In genomic region chr2:134911360-134911759, GRCm38 (mm10) we compare ENCODE assay signal across 19 mouse cellular contexts.
DNase-seq lines count a peak whose midpoint lies in the region; ATAC-seq lines count a peak whose summit lies in the region.
"Had no signal": no experiment of that assay in that cellular context is flagged by ENCODE, and none has a peak within 500 bp of the region (broad histone marks: within the 10 kb centered on the region; RNA-seq: fewer than 3 reads in every experiment).

No protein-coding gene starts in this region.

- H3K4me3 ChIP-seq in forebrain, embryonic 12.5 days (replicated peaks): no peak overlapping the region
- H3K4me3 ChIP-seq in forebrain, embryonic 10.5 days: no peak overlapping the region
- no peak overlapping the region for H3K4me3 ChIP-seq in neural tube, embryonic 11.5 days (ENCODE audit: low read depth, low read length)
- H3K4me3 ChIP-seq in neural tube, embryonic 15.5 days (replicated peaks): no peak overlapping the region
- H3K4me3 ChIP-seq in hindbrain, embryonic 16.5 days (ENCODE audit: low read length): no peak overlapping the region
- H3K4me3 ChIP-seq: embryonic facial prominence, embryonic 13.5 days; heart, adult 2 months had no signal

- WGBS in forebrain, embryonic 12.5 days: 81% methylated on average over 6 of the region's 6 CpGs
- 92% methylated on average over 6 of the region's 6 CpGs for WGBS in forebrain, embryonic 10.5 days
- 81% methylated on average over 6 of the region's 6 CpGs for WGBS in neural tube, embryonic 11.5 days
- 63% methylated on average over 6 of the region's 6 CpGs for WGBS in neural tube, embryonic 15.5 days
- 67% methylated on average over 6 of the region's 6 CpGs for WGBS in hindbrain, embryonic 16.5 days

- H3K27ac ChIP-seq in forebrain, embryonic 12.5 days: peak overlapping the region; percentile 26
- H3K27ac ChIP-seq in forebrain, embryonic 10.5 days: no peak overlapping the region
- peak overlapping the region; percentile 53; the same call in 1 of the 2 replicates for H3K27ac ChIP-seq in neural tube, embryonic 11.5 days (ENCODE audit: low read depth, low read length)
- H3K27ac ChIP-seq in neural tube, embryonic 15.5 days (replicated peaks): no peak overlapping the region
- H3K27ac ChIP-seq in hindbrain, embryonic 16.5 days (ENCODE audit: low read depth, low read length): no peak overlapping the region
- H3K27ac ChIP-seq: embryonic facial prominence, embryonic 13.5 days; heart, adult 2 months had no signal

- no peak overlapping the region for H3K4me2 ChIP-seq in forebrain, embryonic 12.5 days
- H3K4me2 ChIP-seq in neural tube, embryonic 11.5 days (ENCODE audit: low read depth): no peak overlapping the region
- H3K4me2 ChIP-seq in neural tube, embryonic 15.5 days: no peak overlapping the region
- H3K4me2 ChIP-seq in hindbrain, embryonic 16.5 days (ENCODE audit: low read length): no peak overlapping the region
- H3K4me2 ChIP-seq: embryonic facial prominence, embryonic 13.5 days; liver, embryonic 11.5 days had no signal

- H3K9ac ChIP-seq in forebrain, embryonic 12.5 days: no peak overlapping the region
- no peak overlapping the region for H3K9ac ChIP-seq in neural tube, embryonic 11.5 days (ENCODE audit: low read length)
- H3K9ac ChIP-seq in neural tube, embryonic 15.5 days (replicated peaks): no peak overlapping the region
- no peak overlapping the region for H3K9ac ChIP-seq in hindbrain, embryonic 16.5 days (ENCODE audit: low read depth, low read length)
- H3K9ac ChIP-seq: embryonic facial prominence, embryonic 13.5 days had no signal

- peak; percentile 10; the same call in 1 of the 2 replicates for ATAC-seq in forebrain, embryonic 12.5 days (ENCODE audit: low FRiP score)
- peak; percentile 9; the same call in 1 of the 2 replicates for ATAC-seq in neural tube, embryonic 11.5 days (ENCODE audit: insufficient read depth, low FRiP score, low TSS enrichment)
- ATAC-seq in neural tube, embryonic 15.5 days (ENCODE audit: low FRiP score): no peak
- peak; percentile 11 for ATAC-seq in hindbrain, embryonic 16.5 days
- ATAC-seq: activated CD4-positive, CD25-positive, alpha-beta regulatory T cell, adult 4 months; intestine, embryonic 16.5 days had no signal

- no peak for DNase-seq in forebrain, embryonic 10.5 days (ENCODE audit: extremely low spot score, low spot score)
- DNase-seq in neural tube, embryonic 11.5 days (ENCODE audit: low spot score): no peak
- DNase-seq in gastrocnemius, postnatal 4 days (ENCODE audit: low spot score in 2 of 2): no peak
- no peak for DNase-seq in layer of hippocampus, adult 11-12 months (ENCODE audit: low spot score)
- DNase-seq: adrenal gland, postnatal 10 days; gastrocnemius, postnatal 14 days; heart, adult 2 months; heart, postnatal 4 days; lung, adult 2 months; lung, postnatal 36 days; thymus, postnatal 36 days had no signal

- no peaks in the 10 kb centered on the region for H3K27me3 ChIP-seq in forebrain, embryonic 12.5 days
- no peaks in the 10 kb centered on the region for H3K27me3 ChIP-seq in forebrain, embryonic 10.5 days (ENCODE audit: poor library complexity, severe bottlenecking)
- H3K27me3 ChIP-seq in neural tube, embryonic 11.5 days (ENCODE audit: control insufficient read depth, insufficient read depth, low read length): no peaks in the 10 kb centered on the region
- no peaks in the 10 kb centered on the region for H3K27me3 ChIP-seq in neural tube, embryonic 15.5 days (replicated peaks)
- H3K27me3 ChIP-seq in hindbrain, embryonic 16.5 days (replicated peaks; ENCODE audit: control insufficient read depth, insufficient read depth, low read length): no peaks in the 10 kb centered on the region
- H3K27me3 ChIP-seq: embryonic facial prominence, embryonic 13.5 days had no signal

- 0 out of 2 replicates have a peak, but pooled peaks cover 7% of the 10 kb centered on the region for H3K4me1 ChIP-seq in forebrain, embryonic 12.5 days
- no peaks in the 10 kb centered on the region; the same call in 1 of the 2 replicates for H3K4me1 ChIP-seq in forebrain, embryonic 10.5 days
- peaks cover 4% of the 10 kb centered on the region; the same call in 1 of the 2 replicates for H3K4me1 ChIP-seq in neural tube, embryonic 11.5 days (ENCODE audit: control insufficient read depth, insufficient read depth, low read length)
- H3K4me1 ChIP-seq in neural tube, embryonic 15.5 days: peaks cover 17% of the 10 kb centered on the region
- H3K4me1 ChIP-seq in hindbrain, embryonic 16.5 days (ENCODE audit: control insufficient read depth, insufficient read depth, low read depth, low read length): peaks cover 10% of the 10 kb centered on the region; the same call in 1 of the 2 replicates

- no peaks in the 10 kb centered on the region for H3K9me3 ChIP-seq in forebrain, embryonic 12.5 days
- H3K9me3 ChIP-seq in forebrain, embryonic 10.5 days: no peaks in the 10 kb centered on the region
- H3K9me3 ChIP-seq in neural tube, embryonic 11.5 days (ENCODE audit: control insufficient read depth, low read length): no peaks in the 10 kb centered on the region
- no peaks in the 10 kb centered on the region for H3K9me3 ChIP-seq in neural tube, embryonic 15.5 days (replicated peaks)
- no peaks in the 10 kb centered on the region for H3K9me3 ChIP-seq in hindbrain, embryonic 16.5 days (ENCODE audit: control insufficient read depth, low read length)
- H3K9me3 ChIP-seq: embryonic facial prominence, embryonic 13.5 days had no signal

- no peaks in the 10 kb centered on the region for H3K36me3 ChIP-seq in forebrain, embryonic 12.5 days (replicated peaks)
- H3K36me3 ChIP-seq in forebrain, embryonic 10.5 days (replicated peaks): no peaks in the 10 kb centered on the region
- H3K36me3 ChIP-seq in neural tube, embryonic 11.5 days (ENCODE audit: control insufficient read depth, insufficient read depth, low read length): no peaks in the 10 kb centered on the region
- H3K36me3 ChIP-seq in neural tube, embryonic 15.5 days: no peaks in the 10 kb centered on the region
- no peaks in the 10 kb centered on the region for H3K36me3 ChIP-seq in hindbrain, embryonic 16.5 days (ENCODE audit: control insufficient read depth, insufficient read depth, low read length)
- H3K36me3 ChIP-seq: embryonic facial prominence, embryonic 13.5 days; G1E had no signal

Comparison
In these comparisons a context has a peak if more than half of its experiments do, and no peak if none do; other contexts are left out.
1. H3K27ac ChIP-seq: peak in forebrain, embryonic 12.5 days (single experiment) and neural tube, embryonic 11.5 days (single experiment); none in forebrain, embryonic 10.5 days (single experiment), neural tube, embryonic 15.5 days (single experiment) and hindbrain, embryonic 16.5 days (single experiment).